ENCODE assay signal across 23 mouse cellular contexts in genomic region chr4:130576247-130576931, GRCm38 (mm10). TPM values are rescaled to one million over a fixed set of nuclear protein-coding genes. Genes with fewer than 3 reads are reported as not detected.
A peak's percentile ranks its signal among the peaks of the same experiment; 100 is the strongest.
DNase-seq lines count a peak whose midpoint lies in the region; ATAC-seq and TF ChIP-seq lines count a peak whose summit lies in the region.
"Had no signal": no experiment of that assay in that cellular context is flagged by ENCODE, and none has a peak within 500 bp of the region (broad histone marks: within the 10 kb centered on the region; RNA-seq: fewer than 3 reads in every experiment).

No protein-coding gene starts in this region.

- no peaks in the 10 kb centered on the region for H3K9me3 ChIP-seq in hindbrain, embryonic 10.5 days
- no peaks in the 10 kb centered on the region for H3K9me3 ChIP-seq in hindbrain, embryonic 16.5 days (ENCODE audit: control insufficient read depth, low read length)
- H3K9me3 ChIP-seq: limb, embryonic 13.5 days had no signal

- no peak overlapping the region for H3K9ac ChIP-seq in hindbrain, embryonic 16.5 days (ENCODE audit: low read depth, low read length)
- H3K9ac ChIP-seq: limb, embryonic 13.5 days; liver, postnatal 0 days had no signal

- WGBS in hindbrain, embryonic 10.5 days, result 66% methylated on average over 13 of the region's 13 CpGs
- 61% methylated on average over 13 of the region's 13 CpGs for WGBS in hindbrain, embryonic 16.5 days
- WGBS in lung, adult 2 months, result 52% methylated on average over 13 of the region's 13 CpGs

- no peak overlapping the region for H3K4me3 ChIP-seq in hindbrain, embryonic 10.5 days
- no peak overlapping the region for H3K4me3 ChIP-seq in hindbrain, embryonic 16.5 days (ENCODE audit: low read length)
- no peak overlapping the region for H3K4me3 ChIP-seq in myocyte
- H3K4me3 ChIP-seq in lung, adult 2 months (replicated peaks; ENCODE audit: extremely low read depth, low read depth, low read length), result no peak overlapping the region
- H3K4me3 ChIP-seq: heart, adult 2 months; limb, embryonic 13.5 days had no signal

- H3K79me2 ChIP-seq in myocyte (ENCODE audit: control insufficient read depth, insufficient read depth), result no peaks in the 10 kb centered on the region

- no peak overlapping the region for H3K4me2 ChIP-seq in hindbrain, embryonic 16.5 days (ENCODE audit: low read length)
- H3K4me2 ChIP-seq in myocyte (ENCODE audit: low read depth), result peak overlapping the region; percentile 42
- H3K4me2 ChIP-seq: limb, embryonic 13.5 days had no signal

- TF ChIP-seq CTCF in lung, adult 2 months (IDR thresholded peaks at IDR 0.05; ENCODE audit: insufficient read depth, low read length), result no peak

- H3K27me3 ChIP-seq in hindbrain, embryonic 10.5 days (ENCODE audit: insufficient read depth, poor library complexity, severe bottlenecking), result peaks cover 16% of the 10 kb centered on the region
- no peaks in the 10 kb centered on the region for H3K27me3 ChIP-seq in hindbrain, embryonic 16.5 days (replicated peaks; ENCODE audit: control insufficient read depth, insufficient read depth, low read length)
- no peaks in the 10 kb centered on the region for H3K27me3 ChIP-seq in myocyte (ENCODE audit: control insufficient read depth, insufficient read depth, insufficient read length)
- H3K27me3 ChIP-seq: limb, embryonic 13.5 days had no signal

- no peaks in the 10 kb centered on the region for H3K36me3 ChIP-seq in hindbrain, embryonic 10.5 days
- no peaks in the 10 kb centered on the region for H3K36me3 ChIP-seq in hindbrain, embryonic 16.5 days (ENCODE audit: control insufficient read depth, insufficient read depth, low read length)
- H3K36me3 ChIP-seq in myocyte (ENCODE audit: control insufficient read depth, insufficient read depth), result no peaks in the 10 kb centered on the region
- H3K36me3 ChIP-seq: limb, embryonic 13.5 days had no signal

- DNase-seq in hindbrain, embryonic 10.5 days (ENCODE audit: low spot score), result no peak
- DNase-seq in urinary bladder, postnatal 14 days (ENCODE audit: low spot score), result peak; percentile 13
- no peak for DNase-seq in urinary bladder, adult 18-20 months (ENCODE audit: low spot score in 2 of 2)
- peak; percentile 86 for DNase-seq in adrenal gland, adult 2 months
- no peak for DNase-seq in lung, adult 2 months
- DNase-seq: cerebellum, adult 9-10 months; embryo, embryonic 11 days; heart, postnatal 14 days; liver, postnatal 0 days; right cerebral cortex, adult 18-20 months; spleen, adult 18-20 months; thymus, postnatal 14 days had no signal

- H3ac ChIP-seq in myocyte (ENCODE audit: control insufficient read depth, insufficient read length), result no peak overlapping the region

- H3K27ac ChIP-seq in hindbrain, embryonic 10.5 days, result 0 out of 2 replicates have a peak overlapping the region, but pooled peaks have one; percentile 35
- H3K27ac ChIP-seq in hindbrain, embryonic 16.5 days (ENCODE audit: low read depth, low read length), result no peak overlapping the region
- H3K27ac ChIP-seq: heart, adult 2 months; limb, embryonic 13.5 days had no signal

- TF ChIP-seq POLR2A in myocyte (IDR thresholded peaks at IDR 0.05; ENCODE audit: insufficient read length, low read depth), result no peak
- TF ChIP-seq POLR2A in lung, adult 2 months (IDR thresholded peaks at IDR 0.05; ENCODE audit: borderline replicate concordance, extremely low read depth, low read depth, low read length), result no peak

- peaks cover 46% of the 10 kb centered on the region for H3K4me1 ChIP-seq in hindbrain, embryonic 10.5 days (replicated peaks)
- peaks cover 11% of the 10 kb centered on the region for H3K4me1 ChIP-seq in hindbrain, embryonic 16.5 days (ENCODE audit: control insufficient read depth, insufficient read depth, low read depth, low read length)
- H3K4me1 ChIP-seq in lung, adult 2 months (ENCODE audit: control insufficient read depth, insufficient read depth, low read length), result no peaks in the 10 kb centered on the region

- no peak for ATAC-seq in hindbrain, embryonic 16.5 days
- ATAC-seq in cerebellum, adult (ENCODE audit: insufficient number of reproducible peaks, low FRiP score, low TSS enrichment), result no peak
- ATAC-seq: activated CD4-positive, CD25-positive, alpha-beta regulatory T cell, adult 4 months; CD4-positive, CD25-positive, alpha-beta regulatory T cell, adult 4 months; forebrain, embryonic 16.5 days; inflammation-experienced regulatory T-cells, adult 6 months; liver, postnatal 0 days had no signal

TF ChIP-seq in myocyte, 11 proteins besides CTCF, POLR2A, EP300 and RAD21:
- TF ChIP-seq MYOG (IDR thresholded peaks at IDR 0.05; ENCODE audit: control insufficient read depth in 1 of 3, insufficient read depth in 1 of 3, insufficient read length in 2 of 3, low read depth in 2 of 3) (peak in 1 of 3 experiments; percentile 5), E2F4 (IDR thresholded peaks at IDR 0.05; ENCODE audit: insufficient read depth) (no peak)
TF ChIP-seq in myocyte: peak in this region for 1.

RNA-seq across cellular contexts. Expression of gene Nkain1, which starts 2.4 kb away (rescaled TPM):
- polyA plus RNA-seq in hindbrain, embryonic 10.5 days (2016; fragmentation: Nextera tagmentation; extraction: Ambion mirVana), result 5.9 and 14.4 TPM in 2 replicates
- polyA plus RNA-seq in hindbrain, embryonic 16.5 days (2015; fragmentation: Nextera tagmentation; extraction: Ambion mirVana), result 2.4 and 6.6 TPM in 2 replicates
- total RNA-seq in adrenal gland, adult 2 months (2021), result 10 to 100 TPM in 1 of 2 experiments, 1 to 10 TPM in 1; 4.4 to 15.1 TPM
- polyA plus RNA-seq in adrenal gland, adult 2 months (2012; rRNA removed), result 24.3 and 24.6 TPM in 2 replicates
- 19.6 TPM for polyA plus RNA-seq in myocyte (2012; fragmentation: generic; extraction: Trizol)
- polyA plus RNA-seq in lung, adult 2 months (2012; rRNA removed), result 12.1 and 14.8 TPM in 2 replicates
- total RNA-seq: monocyte, adult 5-6 weeks had no signal
- polyA plus RNA-seq: activated CD4-positive, CD25-positive, alpha-beta regulatory T cell, adult 4 months; CD4-positive, CD25-positive, alpha-beta regulatory T cell, adult 4 months; inflammation-experienced regulatory T-cells, adult 6 months; liver, postnatal 0 days; stomach, embryonic 16.5 days had no signal

Comparison
In these comparisons a context has a peak if more than half of its experiments do, and no peak if none do; other contexts are left out.
1. DNase-seq: peak in urinary bladder, postnatal 14 days (single experiment) and adrenal gland, adult 2 months (single experiment); none in hindbrain, embryonic 10.5 days (single experiment), urinary bladder, adult 18-20 months (0 of 2) and lung, adult 2 months (single experiment).